Comparison of ENCODE assay signal across 8 mouse cellular contexts in genomic region chr12:24493412-24493811, GRCm38 (mm10). TPM values are rescaled to one million over a fixed set of nuclear protein-coding genes. Genes with fewer than 3 reads are reported as not detected.
DNase-seq lines count a peak whose midpoint lies in the region; ATAC-seq and TF ChIP-seq lines count a peak whose summit lies in the region.

No protein-coding gene starts in this region.

- no peak for ATAC-seq in embryonic facial prominence, embryonic 13.5 days (ENCODE audit: insufficient number of reproducible peaks, insufficient read depth, low FRiP score, low TSS enrichment, low read depth)
- ATAC-seq in hindbrain, embryonic 12.5 days (ENCODE audit: low FRiP score), result no peak
- ATAC-seq in lung, postnatal 0 days, result no peak
- no peak for ATAC-seq in stomach, embryonic 14.5 days (ENCODE audit: insufficient number of reproducible peaks, insufficient read depth, low FRiP score, low read depth)

- no peaks in the 10 kb centered on the region for H3K36me3 ChIP-seq in embryonic facial prominence, embryonic 13.5 days
- no peaks in the 10 kb centered on the region for H3K36me3 ChIP-seq in hindbrain, embryonic 12.5 days
- no peaks in the 10 kb centered on the region for H3K36me3 ChIP-seq in lung, postnatal 0 days (ENCODE audit: insufficient read depth, low read length)
- no peaks in the 10 kb centered on the region for H3K36me3 ChIP-seq in stomach, embryonic 14.5 days (ENCODE audit: control insufficient read depth, insufficient read depth, low read length)

- H3K9me3 ChIP-seq in embryonic facial prominence, embryonic 13.5 days, result no peaks in the 10 kb centered on the region
- no peaks in the 10 kb centered on the region for H3K9me3 ChIP-seq in hindbrain, embryonic 12.5 days (replicated peaks)
- H3K9me3 ChIP-seq in lung, postnatal 0 days (ENCODE audit: low read length), result no peaks in the 10 kb centered on the region
- no peaks in the 10 kb centered on the region for H3K9me3 ChIP-seq in stomach, embryonic 14.5 days (ENCODE audit: control insufficient read depth, low read depth, low read length)

- H3K27me3 ChIP-seq in embryonic facial prominence, embryonic 13.5 days, result no peaks in the 10 kb centered on the region
- H3K27me3 ChIP-seq in hindbrain, embryonic 12.5 days, result no peaks in the 10 kb centered on the region
- H3K27me3 ChIP-seq in lung, postnatal 0 days (replicated peaks; ENCODE audit: insufficient read depth, low read length), result no peaks in the 10 kb centered on the region
- no peaks in the 10 kb centered on the region for H3K27me3 ChIP-seq in stomach, embryonic 14.5 days (ENCODE audit: control insufficient read depth, insufficient read depth, low read length)

- no peak for TF ChIP-seq EP300 in lung, postnatal 0 days (IDR thresholded peaks at IDR 0.05)

- DNase-seq in left cerebral cortex, adult 2 months (ENCODE audit: extremely low spot score in 1 of 2, low spot score in 2 of 2), result no peak
- DNase-seq in left cerebral cortex, postnatal 36 days (ENCODE audit: low spot score in 2 of 2), result no peak
- DNase-seq in lung, postnatal 0 days (ENCODE audit: low spot score), result no peak
- no peak for DNase-seq in layer of hippocampus, postnatal 25 days (ENCODE audit: extremely low spot score in 1 of 2, low spot score in 1 of 2)
- DNase-seq in cerebellum, postnatal 36 days, result no peak

- intact Hi-C loops in left cerebral cortex, adult 2 months (cut with DNase I), result no loop called here
- intact Hi-C loops in left cerebral cortex, postnatal 36 days (cut with DNase I), result no loop called here

- WGBS in embryonic facial prominence, embryonic 13.5 days, result 64% methylated on average over 30 of the region's 30 CpGs
- WGBS in hindbrain, embryonic 12.5 days, result 68% methylated on average over 30 of the region's 30 CpGs
- WGBS in lung, postnatal 0 days, result 48% methylated on average over 30 of the region's 30 CpGs
- 54% methylated on average over 30 of the region's 30 CpGs for WGBS in stomach, embryonic 14.5 days

- H3K4me2 ChIP-seq in embryonic facial prominence, embryonic 13.5 days, result peak overlapping the region; percentile 44
- peak overlapping the region; percentile 37 for H3K4me2 ChIP-seq in hindbrain, embryonic 12.5 days (replicated peaks)
- H3K4me2 ChIP-seq in lung, postnatal 0 days (replicated peaks; ENCODE audit: low read depth, low read length), result peak overlapping the region; percentile 34
- H3K4me2 ChIP-seq in stomach, embryonic 14.5 days (replicated peaks; ENCODE audit: low read depth, low read length), result peak overlapping the region; percentile 27

- H3K4me1 ChIP-seq in embryonic facial prominence, embryonic 13.5 days, result peaks cover 3% of the 10 kb centered on the region; the same call in 1 of the 2 replicates
- no peaks in the 10 kb centered on the region for H3K4me1 ChIP-seq in hindbrain, embryonic 12.5 days
- no peaks in the 10 kb centered on the region for H3K4me1 ChIP-seq in lung, postnatal 0 days (ENCODE audit: insufficient read depth, low read depth, low read length)
- no peaks in the 10 kb centered on the region for H3K4me1 ChIP-seq in stomach, embryonic 14.5 days (ENCODE audit: control insufficient read depth, insufficient read depth, low read length)

- H3K27ac ChIP-seq in left cerebral cortex, adult 2 months, result no peak overlapping the region
- H3K27ac ChIP-seq in embryonic facial prominence, embryonic 13.5 days, result no peak overlapping the region
- H3K27ac ChIP-seq in hindbrain, embryonic 12.5 days, result no peak overlapping the region
- no peak overlapping the region for H3K27ac ChIP-seq in lung, postnatal 0 days (ENCODE audit: low read length)
- no peak overlapping the region for H3K27ac ChIP-seq in stomach, embryonic 14.5 days (ENCODE audit: low read length)

- no peak overlapping the region for H3K9ac ChIP-seq in embryonic facial prominence, embryonic 13.5 days
- no peak overlapping the region for H3K9ac ChIP-seq in hindbrain, embryonic 12.5 days
- no peak overlapping the region for H3K9ac ChIP-seq in lung, postnatal 0 days (replicated peaks; ENCODE audit: low read depth)
- no peak overlapping the region for H3K9ac ChIP-seq in stomach, embryonic 14.5 days (replicated peaks; ENCODE audit: low read depth, low read length)

- TF ChIP-seq CTCF in left cerebral cortex, adult 2 months (IDR thresholded peaks at IDR 0.05), result no peak
- no peak for TF ChIP-seq CTCF in lung, postnatal 0 days (IDR thresholded peaks at IDR 0.05)

- H3K4me3 ChIP-seq in left cerebral cortex, adult 2 months, result peak overlapping the region; percentile 16
- H3K4me3 ChIP-seq in embryonic facial prominence, embryonic 13.5 days, result peak overlapping the region; percentile 23
- H3K4me3 ChIP-seq in hindbrain, embryonic 12.5 days, result no peak overlapping the region
- peak overlapping the region; percentile 10; the same call in 1 of the 2 replicates for H3K4me3 ChIP-seq in lung, postnatal 0 days (ENCODE audit: low read depth, low read length)
- peak overlapping the region; percentile 15; the same call in 1 of the 2 replicates for H3K4me3 ChIP-seq in stomach, embryonic 14.5 days (ENCODE audit: low read depth, low read length)

RNA-seq across cellular contexts. Expression of gene Taf1b, which starts 4.7 kb away (rescaled TPM):
- 10 to 100 TPM; 26.3 to 31.5 TPM for total RNA-seq in left cerebral cortex, adult 2 months (2021)
- 10 to 100 TPM; 22.9 to 31.2 TPM for total RNA-seq in left cerebral cortex, postnatal 36 days (2021)
- polyA plus RNA-seq in embryonic facial prominence, embryonic 13.5 days (2015; fragmentation: Nextera tagmentation; extraction: Ambion mirVana), result 32.3 and 32.9 TPM in 2 replicates
- 30.5 and 31.8 TPM in 2 replicates for polyA plus RNA-seq in hindbrain, embryonic 12.5 days (2016; fragmentation: Nextera tagmentation; extraction: Ambion mirVana)
- polyA plus RNA-seq in lung, postnatal 0 days (2015; fragmentation: Nextera tagmentation; extraction: Ambion mirVana), result 16.9 and 18.6 TPM in 2 replicates
- 25.5 and 27.5 TPM in 2 replicates for polyA plus RNA-seq in stomach, embryonic 14.5 days (2014; fragmentation: Nextera tagmentation; extraction: Ambion mirVana)
- total RNA-seq in layer of hippocampus, postnatal 25 days (2021), result 10 to 100 TPM; 29.2 to 34.6 TPM
